Mouse (Mus musculus): ENCODE measurements around the gene Gemin4. TPM values are rescaled to one million over a fixed set of nuclear protein-coding genes. Genes with fewer than 3 reads are reported as not detected.

Gene Gemin4
- polyA plus RNA-seq, 1 experiment from 2014 or later: 37.5 TPM

- Histone ChIP-seq H3K9ac (ENCODE audit: low read length) (no peak overlapping the region), H3K9me3 (ENCODE audit: control insufficient read depth, low read length) (no peaks in the 10 kb centered on the region), H3K27ac (ENCODE audit: low read depth) (no peak overlapping the region), H3K36me3 (ENCODE audit: control insufficient read depth, insufficient read depth, low read length) (peaks cover 78% of the 10 kb centered on the region), H3K4me3 (ENCODE audit: low read depth, low read length) (no peak overlapping the region), H3K27me3 (replicated peaks; ENCODE audit: control insufficient read depth, insufficient read depth, low read length) (no peaks in the 10 kb centered on the region), H3K4me2 (ENCODE audit: low read length) (no peak overlapping the region), H3K4me1 (replicated peaks; ENCODE audit: control insufficient read depth, insufficient read depth, low read length) (no peaks in the 10 kb centered on the region)
- ATAC-seq (replicated peaks; ENCODE audit: low FRiP score, low TSS enrichment, low read depth): no peak
- DNase-seq (ENCODE audit: low spot score): no peak
- WGBS: 74% methylated on average over 13 of the region's 13 CpGs
Observed at GRCm38 (mm10) chr11:76210228-76210985, 7.1 kb downstream of the Gemin4 start.

- Histone ChIP-seq H3K4me1 (replicated peaks; ENCODE audit: control insufficient read depth, insufficient read depth, low read length) (peaks cover 5% of the 10 kb centered on the region; the same call in 1 of the 2 replicates), H3K4me2 (ENCODE audit: low read length) (no peak overlapping the region), H3K27ac (ENCODE audit: low read depth) (no peak overlapping the region), H3K36me3 (ENCODE audit: control insufficient read depth, insufficient read depth, low read length) (peaks cover 65% of the 10 kb centered on the region), H3K4me3 (ENCODE audit: low read depth, low read length) (no peak overlapping the region), H3K9ac (ENCODE audit: low read length) (no peak overlapping the region), H3K27me3 (replicated peaks; ENCODE audit: control insufficient read depth, insufficient read depth, low read length) (no peaks in the 10 kb centered on the region), H3K9me3 (ENCODE audit: control insufficient read depth, low read length) (no peaks in the 10 kb centered on the region)
- no peak for DNase-seq (ENCODE audit: low spot score)
- WGBS: 90% methylated on average over 5 of the region's 5 CpGs
- no peak for ATAC-seq (replicated peaks; ENCODE audit: low FRiP score, low TSS enrichment, low read depth)
Observed at GRCm38 (mm10) chr11:76206793-76207192, 10.7 kb downstream of the Gemin4 start.

GRCm38 (mm10) chr11:76201761-76202674 lies 15.4 kb downstream of the Gemin4 start:
- Histone ChIP-seq H3K4me3 (ENCODE audit: low read depth, low read length) (peak overlapping the region; percentile 89), H3K4me1 (replicated peaks; ENCODE audit: control insufficient read depth, insufficient read depth, low read length) (peaks cover 13% of the 10 kb centered on the region; the same call in 1 of the 2 replicates), H3K9ac (ENCODE audit: low read length) (peak overlapping the region; percentile 90), H3K27ac (ENCODE audit: low read depth) (peak overlapping the region; percentile 85), H3K27me3 (replicated peaks; ENCODE audit: control insufficient read depth, insufficient read depth, low read length) (no peaks in the 10 kb centered on the region), H3K36me3 (ENCODE audit: control insufficient read depth, insufficient read depth, low read length) (peaks cover 27% of the 10 kb centered on the region), H3K9me3 (ENCODE audit: control insufficient read depth, low read length) (no peaks in the 10 kb centered on the region), H3K4me2 (ENCODE audit: low read length) (peak overlapping the region; percentile 79)
- WGBS: under 1% methylated on average over 86 of the region's 90 CpGs
- DNase-seq (ENCODE audit: low spot score): peak; percentile 86
- ATAC-seq (replicated peaks; ENCODE audit: low FRiP score, low TSS enrichment, low read depth): peak; percentile 95

- Histone ChIP-seq H3K4me1 (replicated peaks; ENCODE audit: control insufficient read depth, insufficient read depth, low read length) (0 out of 2 replicates have a peak, but pooled peaks cover 7% of the 10 kb centered on the region), H3K36me3 (ENCODE audit: control insufficient read depth, insufficient read depth, low read length) (no peaks in the 10 kb centered on the region), H3K27ac (ENCODE audit: low read depth) (peak overlapping the region; percentile 83), H3K9ac (ENCODE audit: low read length) (peak overlapping the region; percentile 15), H3K4me3 (ENCODE audit: low read depth, low read length) (no peak overlapping the region), H3K9me3 (ENCODE audit: control insufficient read depth, low read length) (no peaks in the 10 kb centered on the region), H3K4me2 (ENCODE audit: low read length) (peak overlapping the region; percentile 2; the same call in 1 of the 2 replicates), H3K27me3 (replicated peaks; ENCODE audit: control insufficient read depth, insufficient read depth, low read length) (no peaks in the 10 kb centered on the region)
- 45% methylated on average over 8 of the region's 8 CpGs for WGBS
- ATAC-seq (replicated peaks; ENCODE audit: low FRiP score, low TSS enrichment, low read depth) (peak; percentile 33; the same call in 1 of the 2 replicates), DNase-seq (ENCODE audit: low spot score) (peak; percentile 61)
Observed at GRCm38 (mm10) chr11:76196977-76197469, 20.4 kb downstream of the Gemin4 start.

- 53% methylated on average over 8 of the region's 8 CpGs for WGBS
- 0 out of 2 replicates have a peak, but pooled peaks cover 7% of the 10 kb centered on the region for H3K4me1 ChIP-seq (replicated peaks; ENCODE audit: control insufficient read depth, insufficient read depth, low read length)
- peak overlapping the region; percentile 83 for H3K27ac ChIP-seq (ENCODE audit: low read depth)
- H3K9ac ChIP-seq (ENCODE audit: low read length): peak overlapping the region; percentile 15
- H3K4me2 ChIP-seq (ENCODE audit: low read length): peak overlapping the region; percentile 2; the same call in 1 of the 2 replicates
- H3K36me3 ChIP-seq (ENCODE audit: control insufficient read depth, insufficient read depth, low read length): no peaks in the 10 kb centered on the region
- DNase-seq (ENCODE audit: low spot score) (peak; percentile 55), ATAC-seq (replicated peaks; ENCODE audit: low FRiP score, low TSS enrichment, low read depth) (peak; percentile 84)
- H3K4me3 ChIP-seq (ENCODE audit: low read depth, low read length): no peak overlapping the region
- no peaks in the 10 kb centered on the region for H3K27me3 ChIP-seq (replicated peaks; ENCODE audit: control insufficient read depth, insufficient read depth, low read length)
- no peaks in the 10 kb centered on the region for H3K9me3 ChIP-seq (ENCODE audit: control insufficient read depth, low read length)
Observed at GRCm38 (mm10) chr11:76196275-76196976, 21.0 kb downstream of the Gemin4 start.

- no peak for DNase-seq (ENCODE audit: low spot score)
- Histone ChIP-seq H3K9me3 (ENCODE audit: control insufficient read depth, low read length) (no peaks in the 10 kb centered on the region), H3K9ac (ENCODE audit: low read length) (no peak overlapping the region), H3K4me1 (replicated peaks; ENCODE audit: control insufficient read depth, insufficient read depth, low read length) (no peaks in the 10 kb centered on the region), H3K36me3 (ENCODE audit: control insufficient read depth, insufficient read depth, low read length) (no peaks in the 10 kb centered on the region), H3K27ac (ENCODE audit: low read depth) (no peak overlapping the region), H3K27me3 (replicated peaks; ENCODE audit: control insufficient read depth, insufficient read depth, low read length) (no peaks in the 10 kb centered on the region), H3K4me2 (ENCODE audit: low read length) (no peak overlapping the region), H3K4me3 (ENCODE audit: low read depth, low read length) (no peak overlapping the region)
- 86% methylated on average over 6 of the region's 6 CpGs for WGBS
- ATAC-seq (replicated peaks; ENCODE audit: low FRiP score, low TSS enrichment, low read depth): no peak
Observed at GRCm38 (mm10) chr11:76186908-76187307, 30.6 kb downstream of the Gemin4 start.

GRCm38 (mm10) chr11:76183745-76184144 lies 33.7 kb downstream of the Gemin4 start:
- H3K4me2 ChIP-seq (ENCODE audit: low read length): no peak overlapping the region
- 82% methylated on average over 4 of the region's 4 CpGs for WGBS

GRCm38 (mm10) chr11:76180146-76180540 lies 37.3 kb downstream of the Gemin4 start:
- no peaks in the 10 kb centered on the region for H3K27me3 ChIP-seq (replicated peaks; ENCODE audit: control insufficient read depth, insufficient read depth, low read length)
- WGBS: 18% methylated on average over 7 of the region's 7 CpGs
- H3K4me3 ChIP-seq (ENCODE audit: low read depth, low read length): peak overlapping the region; percentile 72
- no peak for ATAC-seq (replicated peaks; ENCODE audit: low FRiP score, low TSS enrichment, low read depth)
- peak overlapping the region; percentile 94 for H3K4me2 ChIP-seq (ENCODE audit: low read length)
- H3K9me3 ChIP-seq (ENCODE audit: control insufficient read depth, low read length): no peaks in the 10 kb centered on the region
- H3K9ac ChIP-seq (ENCODE audit: low read length): peak overlapping the region; percentile 65
- H3K27ac ChIP-seq (ENCODE audit: low read depth): no peak overlapping the region
- no peak for DNase-seq (ENCODE audit: low spot score)
- peaks cover 10% of the 10 kb centered on the region for H3K4me1 ChIP-seq (replicated peaks; ENCODE audit: control insufficient read depth, insufficient read depth, low read length)
- 0 out of 2 replicates have a peak, but pooled peaks cover 8% of the 10 kb centered on the region for H3K36me3 ChIP-seq (ENCODE audit: control insufficient read depth, insufficient read depth, low read length)

More at GRCm38 (mm10) chr11:76183745-76184144, 33.7 kb downstream of the Gemin4 start:
- Histone ChIP-seq H3K27ac (ENCODE audit: low read depth) (no peak overlapping the region), H3K9ac (ENCODE audit: low read length) (no peak overlapping the region), H3K4me1 (replicated peaks; ENCODE audit: control insufficient read depth, insufficient read depth, low read length) (peaks cover 4% of the 10 kb centered on the region; the same call in 1 of the 2 replicates), H3K27me3 (replicated peaks; ENCODE audit: control insufficient read depth, insufficient read depth, low read length) (no peaks in the 10 kb centered on the region), H3K9me3 (ENCODE audit: control insufficient read depth, low read length) (no peaks in the 10 kb centered on the region), H3K4me3 (ENCODE audit: low read depth, low read length) (no peak overlapping the region), H3K36me3 (ENCODE audit: control insufficient read depth, insufficient read depth, low read length) (no peaks in the 10 kb centered on the region)
- DNase-seq (ENCODE audit: low spot score) (no peak), ATAC-seq (replicated peaks; ENCODE audit: low FRiP score, low TSS enrichment, low read depth) (no peak)
